Mouse (Mus musculus): ENCODE results near the gene Pax3.

- no peak for TF ChIP-seq TCF12 (IDR thresholded peaks at IDR 0.05; ENCODE audit: insufficient read depth, poor library complexity, severe bottlenecking)
- no peak for TF ChIP-seq E2F4 (IDR thresholded peaks at IDR 0.05; ENCODE audit: insufficient read depth)
- TF ChIP-seq MAX (IDR thresholded peaks at IDR 0.05; ENCODE audit: low read depth): no peak
- no peak for TF ChIP-seq MYOG (IDR thresholded peaks at IDR 0.05; ENCODE audit: control insufficient read depth in 1 of 3, insufficient read depth in 1 of 3, insufficient read length in 2 of 3, low read depth in 2 of 3)
- TF ChIP-seq CEBPB (IDR thresholded peaks at IDR 0.05; ENCODE audit: insufficient read depth, poor library complexity, severe bottlenecking): no peak
- no peak for TF ChIP-seq POLR2A (IDR thresholded peaks at IDR 0.05; ENCODE audit: insufficient read length, low read depth)
- TF ChIP-seq USF1 (IDR thresholded peaks at IDR 0.05; ENCODE audit: low read depth): no peak
- TF ChIP-seq POLR2AphosphoS2 (IDR thresholded peaks at IDR 0.05; ENCODE audit: insufficient read length, low read depth): no peak
- no peak for TF ChIP-seq MYOD1 (IDR thresholded peaks at IDR 0.05; ENCODE audit: control insufficient read depth in 1 of 3, insufficient read length in 2 of 3, low read depth in 2 of 3)
- TF ChIP-seq REST (IDR thresholded peaks at IDR 0.05; ENCODE audit: insufficient read depth, insufficient read length): no peak
Measured at GRCm38 (mm10) chr1:78155796-78156195, 41.1 kb downstream of the Pax3 start.
